Mouse (Mus musculus): Measurements from ENCODE around the gene Rps12.

Rps12 gene

GRCm38 (mm10) chr10:23784121-23784520 is 3.0 kb downstream of the Rps12 start:
- no peak for DNase-seq

DNA sequence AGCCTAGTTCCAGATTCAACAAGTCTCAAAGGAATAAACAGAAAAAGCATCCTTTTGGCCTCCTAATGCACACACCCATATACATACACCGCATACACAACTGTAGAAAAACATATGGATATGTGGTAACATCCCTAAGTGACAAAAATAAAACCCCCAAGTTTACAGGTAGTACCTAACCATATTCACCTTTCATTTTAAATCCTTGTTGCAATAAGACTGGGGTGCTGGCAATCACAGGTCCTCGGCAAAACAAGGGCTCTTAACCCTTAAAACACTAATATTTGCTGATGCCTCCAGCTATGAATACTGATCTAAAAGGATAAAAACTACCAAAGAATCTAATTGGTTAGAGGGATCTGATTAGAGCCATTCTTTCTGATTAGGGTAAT is 3.6 kb downstream of the Rps12 start:
- DNase-seq, result no peak

GRCm38 (mm10) chr10:23782855-23783492 is 4.1 kb downstream of the Rps12 start:
- DNase-seq, result no peak

DNA sequence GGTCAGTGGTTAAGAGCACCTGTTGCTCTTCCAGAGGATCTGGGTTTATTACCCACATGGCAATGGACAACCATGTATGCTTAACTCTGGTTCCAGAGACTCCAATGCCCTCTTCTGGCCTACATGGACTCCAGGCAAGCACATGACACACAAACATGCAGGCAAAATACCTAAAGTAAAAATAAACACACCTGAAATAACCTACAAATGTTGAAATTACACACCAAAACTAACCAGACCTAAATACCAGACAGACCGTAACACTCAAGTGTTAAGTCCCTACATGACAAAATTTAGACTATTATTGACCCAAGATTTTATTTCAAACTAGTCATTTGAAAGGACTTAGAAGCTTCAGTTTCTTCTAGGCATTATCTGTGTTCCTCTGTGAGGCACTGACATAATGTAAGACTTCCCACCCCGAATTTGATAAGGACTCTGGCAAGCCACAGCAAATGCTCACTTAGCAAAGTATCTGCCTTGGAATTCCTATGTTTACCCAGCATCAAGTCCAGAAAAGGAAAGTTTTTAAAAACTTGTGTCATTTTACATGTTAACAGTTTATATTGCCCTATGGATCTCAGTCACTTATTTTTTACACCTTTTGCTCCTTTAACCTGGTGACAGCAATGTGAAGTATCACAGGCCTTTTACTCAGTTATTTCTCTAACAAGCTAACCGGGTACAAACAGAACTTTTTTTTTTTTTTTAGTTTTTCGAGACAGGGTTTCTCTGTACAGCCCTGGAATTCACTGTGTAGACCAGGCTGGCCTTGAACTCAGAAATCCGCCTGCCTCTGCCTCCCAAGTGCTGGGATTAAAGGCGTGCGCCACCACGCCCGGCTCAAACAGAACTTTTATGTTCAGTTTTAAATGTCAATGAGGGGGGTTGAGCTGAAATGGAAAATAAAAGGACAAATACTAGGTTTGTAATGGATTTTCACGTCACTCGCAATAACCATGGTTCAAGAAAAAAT is 5.0 kb downstream of the Rps12 start:
- DNase-seq, result no peak

DNA sequence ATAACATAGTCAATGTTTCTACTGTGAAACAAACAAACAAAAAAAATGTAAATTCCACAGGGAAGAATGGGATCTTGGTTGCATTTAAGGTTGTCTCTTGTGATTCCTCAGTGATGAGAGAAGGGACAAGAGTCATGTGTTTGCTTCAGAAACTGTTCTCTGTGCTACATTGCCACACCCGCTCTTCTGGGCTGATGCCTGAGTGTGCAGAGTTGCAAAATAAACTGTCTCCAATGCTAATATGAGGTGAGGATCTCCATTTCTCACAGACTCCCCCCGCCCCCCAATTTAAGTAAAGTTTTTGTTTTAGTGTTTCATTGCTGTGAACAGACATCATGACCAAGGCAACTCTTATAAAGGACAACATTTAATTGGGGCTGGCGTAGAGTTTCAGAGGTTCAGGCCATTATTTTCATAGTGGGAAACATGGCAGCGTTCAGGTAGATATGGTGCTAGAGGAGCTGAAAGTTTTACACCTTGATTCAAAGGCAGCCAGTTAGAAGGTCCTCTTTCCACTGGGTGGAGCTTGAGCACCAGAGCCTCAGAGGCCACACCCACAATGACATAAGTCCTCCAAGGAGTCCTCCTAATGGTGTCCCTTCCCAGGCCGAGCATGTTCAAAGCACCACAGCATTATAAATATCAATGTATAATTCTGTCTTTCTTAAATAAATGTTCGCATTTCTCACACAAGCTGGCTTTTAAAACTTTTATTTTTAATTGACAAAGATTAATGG is 6.4 kb downstream of the Rps12 start:
- no peak for DNase-seq

DNA sequence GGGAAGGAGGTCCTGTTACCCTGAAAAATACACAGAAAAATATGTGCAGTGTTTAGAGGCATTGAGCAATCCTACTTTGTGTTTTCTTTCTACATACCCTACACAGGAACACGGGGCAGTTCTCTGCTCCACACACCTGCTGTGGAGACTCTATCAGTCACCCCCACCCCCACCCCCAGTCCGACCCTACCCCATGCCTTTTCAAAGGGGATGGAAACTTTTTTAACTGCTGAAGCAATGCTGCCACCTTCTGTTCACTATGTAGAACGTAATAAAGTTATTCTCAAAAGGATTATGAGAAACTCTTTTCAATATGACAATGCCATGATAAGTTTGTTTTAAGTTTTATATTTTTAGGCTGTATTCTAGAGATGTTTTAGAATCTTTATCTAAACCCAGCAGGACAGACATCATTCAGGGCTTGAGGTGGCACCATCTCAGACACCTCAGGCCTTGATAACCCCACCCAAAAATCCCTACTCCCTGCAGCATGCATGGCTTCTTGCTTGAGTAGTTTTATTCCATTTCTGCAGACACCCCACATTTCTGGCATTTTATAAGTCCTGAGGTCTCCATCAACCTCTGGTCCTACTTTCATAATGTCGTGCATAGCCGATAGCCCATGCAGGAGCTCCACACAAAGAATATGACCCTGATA is 9.7 kb downstream of the Rps12 start:
- DNase-seq, result no peak

GRCm38 (mm10) chr10:23754166-23754565 is 32.9 kb downstream of the Rps12 start:
- DNase-seq, result no peak
